ENCODE assay signal across 8 mouse cellular contexts in genomic region chr1:42714016-42714931, GRCm38 (mm10). TPM values are rescaled to one million over a fixed set of nuclear protein-coding genes. Genes with fewer than 3 reads are reported as not detected.
DNase-seq lines count a peak whose midpoint lies in the region; ATAC-seq and TF ChIP-seq lines count a peak whose summit lies in the region.

No protein-coding gene starts in this region.

- peak; percentile 8 for DNase-seq in ovary, postnatal 36 days (ENCODE audit: low spot score)
- DNase-seq in ovary, adult 18-20 months (ENCODE audit: low spot score): no peak
- DNase-seq in cerebellum, adult 9-10 months: peak; percentile 58
- peak; percentile 70 to 87 for DNase-seq in kidney, adult 8-10 months
- peak in 1 of 3 experiments; percentile 6 for DNase-seq in liver, embryonic 14.5 days (ENCODE audit: low read depth in 3 of 3, low spot score in 3 of 3)
- DNase-seq in thymus, postnatal 10 days (ENCODE audit: low spot score in 2 of 2): no peak

- H3K27ac ChIP-seq in liver, embryonic 14.5 days: no peak overlapping the region
- H3K27ac ChIP-seq in neural tube, embryonic 15.5 days (replicated peaks): peak overlapping the region; percentile 63

- H3K36me3 ChIP-seq in liver, embryonic 14.5 days (replicated peaks; ENCODE audit: control insufficient read depth, insufficient read depth, low read depth): no peaks in the 10 kb centered on the region
- H3K36me3 ChIP-seq in neural tube, embryonic 15.5 days: no peaks in the 10 kb centered on the region

- H3K9me3 ChIP-seq in liver, embryonic 14.5 days (ENCODE audit: control insufficient read depth, low read length): no peaks in the 10 kb centered on the region
- no peaks in the 10 kb centered on the region for H3K9me3 ChIP-seq in neural tube, embryonic 15.5 days (replicated peaks)

- no peak for TF ChIP-seq EP300 in liver, embryonic 14.5 days (IDR thresholded peaks at IDR 0.05; ENCODE audit: low read depth)

- 2% methylated on average over 28 of the region's 31 CpGs for WGBS in liver, embryonic 14.5 days (ENCODE audit: insufficient replicate concordance)
- WGBS in neural tube, embryonic 15.5 days: 1% methylated on average over 26 of the region's 31 CpGs

- peaks cover 64% of the 10 kb centered on the region for H3K27me3 ChIP-seq in liver, embryonic 14.5 days (ENCODE audit: control insufficient read depth, insufficient read depth, low read length)
- peaks cover 14% of the 10 kb centered on the region for H3K27me3 ChIP-seq in neural tube, embryonic 15.5 days (replicated peaks)

- H3K9ac ChIP-seq in liver, embryonic 14.5 days (replicated peaks): no peak overlapping the region
- peak overlapping the region; percentile 36 for H3K9ac ChIP-seq in neural tube, embryonic 15.5 days (replicated peaks)

- TF ChIP-seq CTCF in liver, embryonic 14.5 days (IDR thresholded peaks at IDR 0.05; ENCODE audit: low read depth): peak; percentile 34

- peak overlapping the region; percentile 48 for H3K4me2 ChIP-seq in liver, embryonic 14.5 days (ENCODE audit: low read depth)
- peak overlapping the region; percentile 78 for H3K4me2 ChIP-seq in neural tube, embryonic 15.5 days

- H3K4me3 ChIP-seq in liver, embryonic 14.5 days (ENCODE audit: insufficient read depth in 1 of 2, low read depth in 2 of 2, low read length in 2 of 2): peak overlapping the region in 1 of 2 experiments; percentile 9; a peak in 2 of 4 replicates
- peak overlapping the region; percentile 48 for H3K4me3 ChIP-seq in neural tube, embryonic 15.5 days (replicated peaks)

- peak; percentile 34 for ATAC-seq in granulocyte monocyte progenitor cell, adult 5-6 weeks (replicated peaks; ENCODE audit: poor library complexity, severe bottlenecking)
- no peak for ATAC-seq in liver, embryonic 14.5 days (ENCODE audit: insufficient read depth)
- ATAC-seq in neural tube, embryonic 15.5 days (ENCODE audit: low FRiP score): peak; percentile 60

- no peaks in the 10 kb centered on the region for H3K4me1 ChIP-seq in liver, embryonic 14.5 days (replicated peaks; ENCODE audit: control insufficient read depth in 2 of 2, insufficient read depth in 2 of 2, low read length in 1 of 2)
- H3K4me1 ChIP-seq in neural tube, embryonic 15.5 days: peaks cover 31% of the 10 kb centered on the region

RNA-seq across cellular contexts. Expression of gene Pou3f3, which starts 18.7 kb away (rescaled TPM):
- total RNA-seq in granulocyte monocyte progenitor cell, adult 5-6 weeks (2014; fragmentation: Nextera tagmentation): not detected in 2 replicates
- total RNA-seq in granulocyte monocyte progenitor cell, adult 5-6 weeks (2017): not detected in 2 replicates
- 0.01 and 0.10 TPM in 2 replicates for polyA plus RNA-seq in liver, embryonic 14.5 days (2012; rRNA removed)
- not detected in 2 replicates for polyA plus RNA-seq in liver, embryonic 14.5 days (2014; fragmentation: Nextera tagmentation; extraction: Ambion mirVana)
- 6.9 and 9.5 TPM in 2 replicates for polyA plus RNA-seq in neural tube, embryonic 15.5 days (2015; fragmentation: Nextera tagmentation; extraction: Ambion mirVana)

Comparison
In these comparisons a context has a peak if more than half of its experiments do, and no peak if none do; other contexts are left out.
1. DNase-seq: peak in ovary, postnatal 36 days (single experiment), cerebellum, adult 9-10 months (single experiment) and kidney, adult 8-10 months (2 of 2); none in ovary, adult 18-20 months (single experiment) and thymus, postnatal 10 days (0 of 2).